Mouse (Mus musculus): ENCODE measurements around the gene Vnn3.

Vnn3 gene

GRCm38 (mm10) chr10:23851228-23851912 is at the start of gene Vnn3:
Vnn3 (plus strand) TSS chr10:23851462.
- DNase-seq: no peak

DNA sequence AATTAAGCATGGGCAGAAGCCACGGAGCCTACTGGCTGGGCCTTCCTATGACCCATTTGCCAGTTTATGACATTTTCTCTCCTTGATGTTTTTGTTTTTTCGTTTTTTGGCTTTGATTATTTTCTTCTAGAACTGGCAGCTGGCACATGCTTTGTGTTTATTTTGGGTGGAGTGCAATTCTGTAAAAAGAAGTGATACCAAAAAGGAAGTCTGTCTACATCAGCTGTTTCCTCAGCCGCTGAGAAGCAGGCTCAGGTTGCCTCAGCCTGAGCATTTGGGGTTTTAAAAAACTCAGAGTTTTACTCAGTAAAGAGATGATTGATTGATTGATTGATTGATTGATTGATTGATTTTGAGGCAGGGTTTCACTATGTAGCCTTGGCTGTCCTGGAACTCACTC is 48.4 kb upstream of the Vnn3 start:
- no peak for DNase-seq

DNA sequence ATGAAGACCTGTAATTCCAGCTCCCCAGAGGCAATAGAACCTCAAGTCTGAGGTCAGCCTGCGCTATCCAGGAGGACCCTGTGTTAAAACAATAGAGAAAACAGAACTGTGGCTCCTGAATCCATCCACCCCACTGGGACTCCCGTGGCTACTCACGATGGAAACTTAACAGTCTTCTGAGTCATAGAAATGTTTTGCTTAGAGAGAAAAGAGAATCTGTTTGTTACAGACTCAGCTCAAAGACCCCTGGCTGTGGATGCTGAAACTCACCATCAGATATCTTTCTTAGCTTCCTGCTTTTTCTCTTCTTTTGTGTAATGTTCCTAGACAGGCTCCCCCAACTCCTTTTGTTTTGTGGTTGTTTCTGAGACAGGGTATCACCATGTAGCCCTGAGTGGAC is 46.6 kb upstream of the Vnn3 start:
- no peak for DNase-seq

GRCm38 (mm10) chr10:23806201-23806600 is 45.1 kb upstream of the Vnn3 start:
- no peak for DNase-seq

GRCm38 (mm10) chr10:23811635-23812437 is 39.4 kb upstream of the Vnn3 start:
- peak; percentile 69 to 73 for DNase-seq

DNA sequence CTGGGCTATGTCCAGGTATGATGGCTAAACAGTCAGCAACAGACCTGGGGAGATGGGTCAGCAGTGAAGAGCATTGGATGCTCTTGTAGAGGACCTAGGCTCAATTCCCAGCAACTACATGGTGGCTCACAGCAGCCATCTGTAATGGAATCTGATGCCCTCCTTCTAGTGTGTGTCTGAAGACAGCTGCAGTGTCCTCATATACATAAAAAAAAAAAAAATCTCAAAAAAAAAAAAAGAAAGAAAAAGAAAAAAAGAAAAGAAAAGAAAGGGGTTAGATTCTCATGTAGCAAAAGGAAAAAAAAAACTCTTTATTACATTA is 38.9 kb upstream of the Vnn3 start:
- no peak for DNase-seq

GRCm38 (mm10) chr10:23812852-23813766 is 38.2 kb upstream of the Vnn3 start:
- DNase-seq: no peak

DNA sequence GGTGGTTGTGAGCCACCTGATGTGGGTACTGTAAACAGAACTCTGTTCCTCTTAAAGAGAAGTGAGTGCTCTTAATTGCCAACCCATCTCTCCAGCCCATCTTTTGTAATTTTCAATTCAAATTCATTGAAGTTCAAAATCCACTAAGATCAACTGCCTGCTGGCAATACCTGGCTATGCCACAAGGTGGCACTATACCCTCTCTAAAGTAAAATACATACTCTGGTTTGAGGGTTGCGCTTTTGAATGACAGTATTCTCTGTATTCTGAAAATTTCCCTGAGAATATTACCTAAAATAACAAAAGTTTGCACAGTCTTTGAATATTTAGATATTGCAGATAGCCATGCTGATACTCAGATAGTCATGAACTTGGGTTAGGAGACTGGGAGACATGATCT is 36.1 kb upstream of the Vnn3 start:
- DNase-seq: peak; percentile 62 to 77

- no peak for DNase-seq
Observed at GRCm38 (mm10) chr10:23816241-23816640, 35.0 kb upstream of the Vnn3 start.

- no peak for DNase-seq
Observed at GRCm38 (mm10) chr10:23826516-23826915, 24.7 kb upstream of the Vnn3 start.

- no peak for DNase-seq
Observed at GRCm38 (mm10) chr10:23836003-23836964, 15.0 kb upstream of the Vnn3 start.

DNA sequence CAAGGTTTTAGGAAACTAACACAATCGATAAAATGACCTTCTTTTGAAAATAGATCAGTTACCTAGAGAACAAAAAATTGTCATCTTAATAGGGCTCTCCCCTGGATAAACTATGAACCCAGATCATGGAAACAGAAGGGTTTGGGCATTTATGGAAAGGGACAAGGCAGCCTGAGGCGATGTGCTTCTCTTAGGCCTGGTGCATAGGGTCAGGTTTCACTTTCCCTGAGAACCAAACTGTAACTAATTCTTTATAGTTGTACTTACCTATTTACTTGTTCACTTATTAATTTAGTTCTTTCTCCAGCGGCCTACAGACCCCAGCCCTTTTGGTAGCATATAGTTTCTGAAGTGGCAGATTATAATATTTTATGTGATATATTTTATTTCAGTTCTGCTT is 14.1 kb upstream of the Vnn3 start:
- DNase-seq: no peak

DNA sequence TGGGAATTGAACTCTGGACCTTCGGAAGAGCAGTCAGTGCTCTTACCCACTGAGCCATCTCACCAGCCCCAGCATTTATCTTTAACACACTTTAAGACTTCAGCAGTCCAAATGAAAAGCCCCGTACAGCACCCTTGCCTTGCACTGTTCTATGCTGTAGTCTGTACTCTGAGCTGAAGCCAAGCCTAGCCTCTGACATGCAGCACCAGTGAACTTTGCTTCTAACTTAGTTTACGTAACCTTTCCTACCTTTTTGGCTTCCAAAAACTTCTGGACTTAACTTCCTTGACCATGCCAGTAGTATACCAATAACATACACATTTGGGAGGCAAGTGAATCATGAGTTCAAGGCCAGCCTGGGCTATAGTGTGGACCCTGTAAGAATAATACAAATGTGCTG is 12.4 kb upstream of the Vnn3 start:
- no peak for DNase-seq

DNA sequence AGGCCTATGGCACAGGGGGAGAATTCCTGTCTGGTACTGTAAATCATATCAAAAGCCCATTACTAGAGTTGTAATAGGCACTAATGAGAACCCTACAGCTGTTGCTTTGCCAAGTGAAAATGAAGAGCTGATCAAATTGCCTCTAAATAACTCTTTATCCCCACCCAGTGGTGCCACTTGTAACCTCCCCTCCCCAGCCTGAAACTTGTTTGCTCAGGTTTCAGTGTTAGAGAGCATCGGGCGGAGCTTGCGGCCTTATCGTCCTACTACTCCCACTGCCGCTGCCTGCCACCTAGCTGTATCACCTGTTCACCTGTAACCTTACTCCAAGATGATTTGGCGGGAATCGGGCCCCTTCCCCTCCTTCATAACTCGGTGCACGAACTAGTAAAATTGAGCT is 11.9 kb upstream of the Vnn3 start:
- DNase-seq: no peak

DNA sequence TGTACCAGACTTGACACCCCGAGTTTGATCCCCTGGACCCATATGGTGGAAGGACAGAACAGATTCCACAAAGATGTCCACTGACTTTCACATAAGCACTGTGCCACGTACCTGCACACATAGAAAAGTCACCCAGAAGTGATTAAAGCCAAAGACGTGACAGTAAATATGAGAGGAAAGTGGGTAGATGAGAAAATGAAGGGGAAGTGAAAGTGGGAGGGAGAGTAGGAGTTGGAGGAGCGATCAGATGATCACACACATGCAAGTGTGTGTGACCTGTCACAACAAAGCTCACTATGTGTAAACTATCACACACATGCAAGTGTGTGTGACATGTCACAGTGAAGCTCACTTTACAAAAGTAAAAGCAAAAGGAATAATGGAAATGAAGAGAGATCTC is 10.8 kb upstream of the Vnn3 start:
- no peak for DNase-seq

DNA sequence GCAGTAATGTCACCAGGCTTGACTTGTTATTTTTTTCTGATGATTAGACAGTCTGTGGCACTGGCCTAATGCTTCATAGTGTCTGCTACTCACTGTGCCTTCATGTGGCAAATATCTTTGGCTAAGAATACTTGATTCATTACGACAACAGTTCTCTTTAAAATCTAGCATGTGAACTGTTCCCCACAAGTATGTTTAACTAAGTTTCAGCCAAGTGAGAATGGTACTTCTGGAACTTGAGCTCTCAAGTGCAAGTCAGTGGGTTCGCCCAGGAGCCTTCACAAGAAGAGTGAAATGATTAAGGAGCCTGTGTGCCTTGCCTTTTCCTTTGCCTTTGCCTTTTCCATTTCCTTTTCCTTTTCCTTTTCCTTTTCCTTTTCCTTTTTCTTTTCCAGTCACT is 834 bp downstream of the Vnn3 start:
- no peak for DNase-seq

DNA sequence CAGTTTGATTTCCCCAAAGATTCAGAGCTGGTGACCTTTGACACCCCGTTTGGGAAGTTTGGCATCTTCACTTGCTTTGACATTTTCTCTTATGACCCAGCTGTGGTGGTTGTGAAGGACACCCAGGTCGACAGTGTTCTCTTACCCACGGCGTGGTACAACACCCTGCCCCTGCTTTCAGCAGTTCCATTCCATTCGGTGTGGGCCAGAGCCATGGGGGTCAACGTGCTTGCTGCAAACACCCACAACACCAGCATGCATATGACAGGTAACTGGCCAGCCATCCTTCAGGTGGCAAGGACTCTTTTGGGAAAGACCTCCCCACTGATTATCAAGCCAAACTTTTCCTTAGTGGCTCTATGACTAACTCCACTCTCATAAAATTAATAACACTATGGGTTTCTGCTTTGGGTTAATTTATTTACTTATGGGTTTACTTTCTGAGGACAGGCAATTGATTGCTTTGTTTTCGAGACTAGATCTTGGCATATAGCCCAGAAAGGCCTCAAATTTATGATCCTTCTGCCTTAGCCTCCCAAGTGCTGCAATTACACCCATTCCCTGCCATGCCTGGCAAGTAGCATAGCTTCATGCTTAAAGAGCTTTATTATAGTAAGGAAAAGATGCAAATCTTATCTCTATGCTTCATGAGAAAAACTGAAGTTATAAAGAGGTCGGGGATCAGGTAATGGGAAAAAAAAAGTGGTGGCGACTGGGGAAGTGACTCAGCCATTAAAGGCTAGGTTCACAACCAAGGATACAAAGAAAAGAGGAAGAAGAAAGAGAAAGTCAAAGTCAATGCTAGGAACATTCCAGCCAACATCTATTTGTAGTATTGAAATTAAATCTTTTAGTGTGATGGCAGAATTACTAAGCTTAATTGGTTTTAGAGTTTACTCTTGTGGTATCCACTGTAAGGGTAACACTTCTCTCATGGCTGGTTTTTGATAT is 13.4 kb downstream of the Vnn3 start:
- DNase-seq: no peak

- peak in 1 of 2 experiments; percentile 6 for DNase-seq
Observed at GRCm38 (mm10) chr10:23880695-23881094, 29.4 kb downstream of the Vnn3 start.

- no peak for DNase-seq
Observed at GRCm38 (mm10) chr10:23884910-23885309, 33.6 kb downstream of the Vnn3 start.

GRCm38 (mm10) chr10:23886060-23886459 is 34.8 kb downstream of the Vnn3 start:
- no peak for DNase-seq

DNA sequence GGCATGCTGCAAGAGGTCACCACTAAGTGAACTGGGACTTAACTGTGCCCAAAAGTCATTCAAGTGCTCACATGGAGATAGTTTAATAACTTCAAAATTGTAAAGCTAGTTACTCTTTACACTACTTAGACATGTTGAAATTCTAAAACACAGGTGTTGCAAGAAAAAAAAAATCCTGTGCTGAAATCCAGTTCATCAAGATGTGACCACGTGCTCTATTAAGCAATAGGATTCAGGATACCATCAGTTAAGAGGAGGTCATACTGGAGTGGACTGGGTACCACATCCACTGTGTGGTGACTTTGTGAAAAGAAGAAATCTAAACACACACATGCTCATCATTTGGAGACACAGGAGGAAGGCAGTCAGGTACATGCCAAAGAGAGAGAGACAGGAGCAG is 41.7 kb downstream of the Vnn3 start:
- no peak for DNase-seq
